Comparison of ENCODE assay signal across 23 mouse cellular contexts in the genomic region with DNA sequence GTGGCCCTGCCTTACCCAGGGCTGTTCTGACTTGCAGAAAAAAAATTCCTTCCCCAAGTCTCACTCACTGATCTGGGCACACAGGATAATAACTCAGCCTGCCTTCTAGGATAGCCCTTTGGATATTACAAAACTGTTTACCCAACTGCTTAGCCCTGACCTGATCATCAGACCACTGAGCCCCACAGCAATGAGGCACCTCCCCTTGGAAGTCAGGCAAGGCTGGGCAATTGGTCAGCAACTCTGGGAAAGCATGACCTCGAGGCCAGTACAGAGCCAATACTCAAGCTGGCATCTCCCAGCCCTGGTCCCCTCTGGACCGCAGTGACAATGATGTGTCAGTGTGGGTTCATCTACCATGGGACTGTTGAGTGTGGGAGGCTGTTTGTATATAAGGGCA.
DNase-seq lines count a peak whose midpoint lies in the region; ATAC-seq and TF ChIP-seq lines count a peak whose summit lies in the region.
"Had no signal": no experiment of that assay in that cellular context is flagged by ENCODE, and none has a peak within 500 bp of the region (broad histone marks: within the 10 kb centered on the region; RNA-seq: fewer than 3 reads in every experiment).

No protein-coding gene starts in this region.

- no peak overlapping the region for H3K4me2 ChIP-seq in liver, embryonic 16.5 days (ENCODE audit: low read depth, low read length)
- no peak overlapping the region for H3K4me2 ChIP-seq in liver, embryonic 11.5 days
- no peak overlapping the region for H3K4me2 ChIP-seq in liver, postnatal 0 days (ENCODE audit: low read depth, low read length)
- H3K4me2 ChIP-seq: embryonic facial prominence, embryonic 13.5 days; forebrain, embryonic 13.5 days; heart, embryonic 11.5 days; hindbrain, embryonic 12.5 days; hindbrain, embryonic 15.5 days had no signal

- no peak for TF ChIP-seq CTCF in liver, postnatal 0 days (IDR thresholded peaks at IDR 0.05; ENCODE audit: low read depth)

- H3K27ac ChIP-seq in liver, embryonic 16.5 days (ENCODE audit: low read length), result no peak overlapping the region
- no peak overlapping the region for H3K27ac ChIP-seq in liver, embryonic 11.5 days (ENCODE audit: low read depth, low read length)
- no peak overlapping the region for H3K27ac ChIP-seq in liver, postnatal 0 days (ENCODE audit: low read depth)
- H3K27ac ChIP-seq: embryonic facial prominence, embryonic 10.5 days; embryonic facial prominence, embryonic 13.5 days; forebrain, embryonic 10.5 days; forebrain, embryonic 13.5 days; hindbrain, embryonic 12.5 days; hindbrain, embryonic 15.5 days had no signal

- no peaks in the 10 kb centered on the region for H3K36me3 ChIP-seq in liver, embryonic 16.5 days (ENCODE audit: control insufficient read depth, insufficient read depth)
- H3K36me3 ChIP-seq in liver, embryonic 11.5 days (ENCODE audit: control insufficient read depth, insufficient read depth, low read length), result no peaks in the 10 kb centered on the region
- H3K36me3 ChIP-seq in liver, postnatal 0 days (replicated peaks; ENCODE audit: insufficient read depth, low read length), result no peaks in the 10 kb centered on the region
- H3K36me3 ChIP-seq: embryonic facial prominence, embryonic 10.5 days; embryonic facial prominence, embryonic 13.5 days; forebrain, embryonic 10.5 days; hindbrain, embryonic 12.5 days; hindbrain, embryonic 15.5 days had no signal

- no peaks in the 10 kb centered on the region for H3K4me1 ChIP-seq in liver, embryonic 16.5 days (ENCODE audit: control insufficient read depth, low read depth, low read length)
- H3K4me1 ChIP-seq in liver, embryonic 11.5 days (replicated peaks; ENCODE audit: control insufficient read depth, insufficient read depth, low read length), result no peaks in the 10 kb centered on the region
- no peaks in the 10 kb centered on the region for H3K4me1 ChIP-seq in liver, postnatal 0 days (ENCODE audit: insufficient read depth)

- H3K9ac ChIP-seq in liver, embryonic 16.5 days (ENCODE audit: low read depth, low read length), result no peak overlapping the region
- no peak overlapping the region for H3K9ac ChIP-seq in liver, embryonic 11.5 days (ENCODE audit: low read depth, low read length)
- no peak overlapping the region for H3K9ac ChIP-seq in liver, postnatal 0 days (replicated peaks)
- H3K9ac ChIP-seq: embryonic facial prominence, embryonic 13.5 days; forebrain, embryonic 13.5 days; hindbrain, embryonic 12.5 days; hindbrain, embryonic 15.5 days had no signal

- ATAC-seq in liver, embryonic 16.5 days (ENCODE audit: low read depth), result peak; percentile 72
- ATAC-seq in liver, embryonic 11.5 days (replicated peaks; ENCODE audit: low FRiP score), result no peak
- peak; percentile 94 for ATAC-seq in liver, postnatal 0 days
- ATAC-seq: CD4-positive, CD25-positive, alpha-beta regulatory T cell, adult 4 months; forebrain, embryonic 13.5 days; forebrain, embryonic 16.5 days had no signal

- H3K4me3 ChIP-seq in liver, embryonic 16.5 days (ENCODE audit: low read depth, low read length), result no peak overlapping the region
- no peak overlapping the region for H3K4me3 ChIP-seq in liver, embryonic 11.5 days (ENCODE audit: low read depth, low read length)
- no peak overlapping the region for H3K4me3 ChIP-seq in liver, postnatal 0 days (ENCODE audit: low read depth, low read length)
- H3K4me3 ChIP-seq: embryonic facial prominence, embryonic 10.5 days; embryonic facial prominence, embryonic 13.5 days; forebrain, embryonic 10.5 days; forebrain, embryonic 13.5 days; hindbrain, embryonic 12.5 days; hindbrain, embryonic 15.5 days had no signal

- H3K27me3 ChIP-seq in liver, embryonic 16.5 days (ENCODE audit: control insufficient read depth, insufficient read depth, low read depth, low read length), result no peaks in the 10 kb centered on the region
- H3K27me3 ChIP-seq in liver, embryonic 11.5 days (replicated peaks; ENCODE audit: control insufficient read depth, insufficient read depth, low read length), result no peaks in the 10 kb centered on the region
- H3K27me3 ChIP-seq in liver, postnatal 0 days (ENCODE audit: insufficient read depth, low read length), result no peaks in the 10 kb centered on the region
- H3K27me3 ChIP-seq: embryonic facial prominence, embryonic 13.5 days; forebrain, embryonic 13.5 days; hindbrain, embryonic 12.5 days; hindbrain, embryonic 15.5 days had no signal

- TF ChIP-seq EP300 in liver, postnatal 0 days (IDR thresholded peaks at IDR 0.05; ENCODE audit: low read depth), result no peak; the same call in 1 of the 2 replicates

- peak; percentile 53 for DNase-seq in adrenal gland, postnatal 14 days
- DNase-seq in adrenal gland, postnatal 4 days (ENCODE audit: low spot score in 2 of 2), result no peak
- DNase-seq in liver, embryonic 11.5 days (ENCODE audit: low spot score), result no peak
- no peak for DNase-seq in liver, postnatal 0 days
- DNase-seq in gastrocnemius, postnatal 4 days (ENCODE audit: low spot score in 2 of 2), result no peak
- DNase-seq: cerebellum, adult 11-12 months; cerebellum, adult 8-10 months; cerebellum, postnatal 10 days; cerebellum, postnatal 36 days; embryo, embryonic 11 days; gastrocnemius, postnatal 10 days; gastrocnemius, postnatal 36 days; heart, adult 11 months had no signal

- WGBS in liver, embryonic 16.5 days (ENCODE audit: insufficient replicate concordance), result 45% methylated on average over 2 of the region's 2 CpGs
- WGBS in liver, embryonic 11.5 days, result 54% methylated on average over 2 of the region's 2 CpGs
- 37% methylated on average over 2 of the region's 2 CpGs for WGBS in liver, postnatal 0 days (ENCODE audit: insufficient replicate concordance)

- no peaks in the 10 kb centered on the region for H3K9me3 ChIP-seq in liver, embryonic 16.5 days (replicated peaks; ENCODE audit: control insufficient read depth, low read length)
- no peaks in the 10 kb centered on the region for H3K9me3 ChIP-seq in liver, embryonic 11.5 days (ENCODE audit: control insufficient read depth, low read length)
- no peaks in the 10 kb centered on the region for H3K9me3 ChIP-seq in liver, postnatal 0 days (ENCODE audit: low read length)
- H3K9me3 ChIP-seq: embryonic facial prominence, embryonic 10.5 days; embryonic facial prominence, embryonic 13.5 days; forebrain, embryonic 10.5 days; forebrain, embryonic 13.5 days; hindbrain, embryonic 12.5 days; hindbrain, embryonic 15.5 days had no signal
